Mouse (Mus musculus) G1E (cell line): Measurements from ENCODE around the gene Adamts7.

Experiments
- CTCF ChIP-seq: IDR thresholded peaks from 2 replicates; pipeline ENCODE4 v1.5.1; 2012; ENCODE audit warnings: low read depth, low read length, inconsistent platforms, mixed read lengths
- GATA1 ChIP-seq: IDR thresholded peaks from 2 replicates; pipeline ENCODE4 v1.6.1; 2012; ENCODE audit warnings: borderline replicate concordance, low read length, inconsistent platforms, mixed read lengths
- GATA2 ChIP-seq: IDR thresholded peaks from 2 replicates; pipeline ENCODE4 v1.6.1; 2012; ENCODE audit warnings: low read depth, low read length, inconsistent platforms, borderline replicate concordance

GRCm38 (mm10) chr9:90114567-90115307 is 48.1 kb upstream of the Adamts7 start, which contains the start of gene Morf4l1:
- TF ChIP-seq CTCF (no peak), GATA1 (no peak), GATA2 (no peak)
